Mouse (Mus musculus) heart, adult 2 months (tissue): Measurements from ENCODE around the gene Unc93b1.

Experiments used
- CTCF ChIP-seq: fragments of 200-600 bp; IDR thresholded peaks from 2 replicates; pipeline ENCODE4 v1.8.1; 2022; ENCODE audit warnings: antibody characterized with exemption, mild to moderate bottlenecking, moderate library complexity
- EP300 ChIP-seq: fragments of 200-500 bp; IDR thresholded peaks from 2 replicates; pipeline ENCODE4 v1.6.1; 2011; ENCODE audit warnings: low read depth, low read length, control low read depth; ENCODE audit not compliant: insufficient read depth

- TF ChIP-seq CTCF (no peak), EP300 (no peak)
Measured at GRCm38 (mm10) chr19:3992416-3992815, 57.4 kb downstream of the Unc93b1 start, which contains the start of gene Tbx10.
